Mouse (Mus musculus): Measurements from ENCODE around the gene Tubgcp2. TPM values are rescaled to one million over a fixed set of nuclear protein-coding genes. Genes with fewer than 3 reads are reported as not detected.
A peak's percentile ranks its signal among the peaks of the same experiment; 100 is the strongest.

Tubgcp2 gene
- 10 to 100 TPM; 16.4 TPM for total RNA-seq (2021)
- long read RNA-seq, experiment 1, transcript Tubgcp2-207 (18 exons, 3,060 nt): major isoform, 8 of 16 reads
- long read RNA-seq, experiment 1, partial matches to known transcripts: 6 of 16 reads
- long read RNA-seq, experiment 1, other reads (novel, unspliced or antisense): 1 of 16 reads
- long read RNA-seq, experiment 2, transcript Tubgcp2-207 (18 exons, 3,060 nt): major isoform, 12 of 29 reads
- long read RNA-seq, experiment 2, partial matches to known transcripts: 12 of 29 reads
- long read RNA-seq, experiment 2, other reads (novel, unspliced or antisense): 3 of 29 reads

DNA sequence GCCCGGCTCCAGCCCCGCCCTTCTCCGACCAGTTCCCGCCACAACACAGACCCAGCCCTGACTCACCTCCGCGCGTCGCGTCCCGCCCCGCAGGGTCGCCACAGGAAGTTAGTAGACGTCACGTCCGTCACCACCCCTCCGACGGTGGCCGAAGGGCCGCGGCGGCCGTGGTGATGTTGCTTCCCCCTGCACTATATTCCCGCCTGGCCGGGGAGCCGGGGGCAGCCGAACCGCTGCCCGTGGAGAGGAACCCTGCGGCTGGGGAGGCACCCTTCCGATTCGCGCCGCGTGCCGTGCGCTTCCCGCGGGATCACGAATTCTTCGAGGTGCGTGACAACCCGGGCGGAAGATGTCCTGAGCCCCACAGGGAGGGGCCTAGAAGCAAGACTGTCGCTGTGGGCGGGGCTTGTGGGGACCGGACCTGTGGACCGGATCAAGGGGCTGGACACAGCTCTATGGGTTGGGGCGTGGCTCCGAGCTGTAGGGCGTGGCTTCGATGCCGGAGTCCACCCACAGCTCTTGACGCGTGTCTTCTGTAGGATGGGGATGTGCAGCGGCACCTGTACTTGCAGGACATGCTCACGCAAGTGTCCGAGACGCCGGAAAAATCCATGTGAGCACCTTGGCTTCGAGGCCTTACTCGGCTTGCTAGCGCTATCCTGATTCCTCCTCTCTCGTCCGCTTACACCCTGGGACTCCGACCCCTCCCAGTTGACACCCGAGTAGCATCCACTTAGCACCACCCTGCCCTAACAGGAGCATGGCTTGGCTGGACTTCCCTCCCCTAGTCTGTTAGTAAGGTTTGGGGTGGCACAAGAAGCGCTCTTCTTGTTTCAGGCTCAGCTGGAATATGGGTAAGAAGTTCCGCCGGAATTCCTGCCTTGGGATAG, at the start of gene Tubgcp2, which contains the start of gene Zfp511:
Gene Tubgcp2, minus strand, starts transcription at position 389 of the 890 bp plus-strand sequence.
Gene Zfp511, plus strand, starts transcription at position 111 of the 890 bp plus-strand sequence.
- DNase-seq: peak; percentile 93

DNA sequence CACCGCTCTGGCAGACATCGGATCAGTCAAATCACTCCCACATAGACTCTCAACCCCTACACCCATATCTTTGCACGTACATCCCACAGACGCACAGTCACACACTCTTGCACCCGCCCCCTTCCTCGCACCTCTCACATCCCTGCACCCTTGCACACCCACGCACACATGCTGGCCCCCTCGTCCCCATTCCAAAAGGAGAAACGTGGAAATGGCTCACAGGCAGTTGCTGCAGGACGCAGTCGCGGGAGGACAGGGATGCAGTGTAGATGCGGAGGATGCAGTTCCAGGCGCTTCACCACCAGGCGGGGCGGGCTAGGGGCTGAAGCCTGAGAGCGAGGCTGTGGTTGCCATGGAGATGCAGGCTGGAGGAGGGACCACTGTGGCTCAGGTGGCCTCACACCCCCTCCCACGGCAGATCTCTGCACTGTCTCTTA, 45.8 kb upstream of the Tubgcp2 start, which contains the start of gene Caly:
Gene Caly, minus strand, starts transcription at position 307 of the 437 bp plus-strand sequence.
- no peak for DNase-seq

DNA sequence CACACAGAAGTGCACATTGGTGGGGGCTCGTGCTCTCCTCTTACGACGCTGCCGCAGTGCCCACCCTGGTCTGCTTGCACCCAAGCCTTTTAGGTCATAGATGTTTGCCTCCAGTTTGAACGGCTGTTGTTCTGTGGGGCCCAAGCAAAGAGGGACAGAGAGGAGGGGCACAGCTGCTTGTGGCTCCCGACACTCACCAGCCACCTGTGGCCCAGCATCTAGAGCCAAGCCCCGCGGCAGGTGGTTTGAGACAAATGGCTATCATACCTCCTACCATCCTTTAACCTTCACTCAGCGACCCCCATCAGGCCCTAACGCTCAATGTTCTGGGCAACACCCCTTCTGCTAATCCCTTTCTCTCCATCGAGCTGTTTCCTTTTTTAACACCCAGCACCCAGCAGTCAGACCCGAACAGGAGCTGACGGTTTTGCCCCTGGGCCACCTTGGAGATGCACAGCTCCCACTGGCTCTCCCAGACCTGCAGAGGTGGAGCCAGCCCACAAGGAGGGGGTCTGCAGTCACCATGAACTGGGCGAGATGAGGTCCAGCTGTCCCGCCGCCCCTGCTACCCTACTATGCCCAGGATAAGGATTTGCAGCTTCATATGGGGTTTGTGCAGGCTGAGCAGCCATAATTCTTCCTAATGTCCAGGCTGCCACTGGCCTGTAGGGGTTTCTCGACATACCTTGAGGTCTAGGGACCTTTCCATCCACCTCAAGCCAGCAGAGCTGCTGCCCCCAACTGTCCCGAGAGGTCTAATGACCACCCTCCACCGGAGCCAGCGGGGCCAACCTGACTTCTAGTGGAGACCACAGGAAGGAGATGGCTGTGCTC, 45.2 kb upstream of the Tubgcp2 start:
- DNase-seq: no peak

DNA sequence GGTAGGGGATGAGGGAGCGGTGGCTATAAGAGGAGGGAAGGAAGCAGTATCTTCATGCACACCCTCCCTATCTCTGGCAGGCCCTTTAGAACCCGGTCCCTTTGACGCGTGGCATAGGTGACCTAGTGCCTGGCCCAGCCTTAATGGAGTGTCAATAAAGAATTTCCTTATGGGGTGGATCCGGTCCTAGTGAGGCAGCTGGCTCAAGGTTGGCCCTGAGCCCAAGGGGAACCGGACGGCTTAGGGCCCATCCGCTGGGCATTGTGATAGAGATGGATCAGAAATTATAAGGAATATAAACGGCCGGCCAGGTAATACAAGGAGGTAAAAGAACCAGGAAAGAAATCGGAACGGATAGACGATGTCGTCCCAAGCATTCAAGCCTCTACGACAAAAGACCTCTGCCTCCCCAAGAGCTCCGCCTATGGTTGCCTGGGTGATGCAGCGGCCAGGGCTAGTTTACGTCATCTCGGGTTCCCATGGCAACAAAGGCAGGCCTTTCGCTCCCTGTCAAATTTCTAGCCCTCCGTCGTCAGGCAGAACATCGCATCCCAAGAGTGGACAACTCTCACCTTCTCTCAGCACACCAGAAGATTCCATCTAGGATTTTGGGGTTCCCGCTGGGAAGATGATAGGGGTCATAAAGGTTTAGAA, 44.2 kb upstream of the Tubgcp2 start:
- DNase-seq: no peak

DNA sequence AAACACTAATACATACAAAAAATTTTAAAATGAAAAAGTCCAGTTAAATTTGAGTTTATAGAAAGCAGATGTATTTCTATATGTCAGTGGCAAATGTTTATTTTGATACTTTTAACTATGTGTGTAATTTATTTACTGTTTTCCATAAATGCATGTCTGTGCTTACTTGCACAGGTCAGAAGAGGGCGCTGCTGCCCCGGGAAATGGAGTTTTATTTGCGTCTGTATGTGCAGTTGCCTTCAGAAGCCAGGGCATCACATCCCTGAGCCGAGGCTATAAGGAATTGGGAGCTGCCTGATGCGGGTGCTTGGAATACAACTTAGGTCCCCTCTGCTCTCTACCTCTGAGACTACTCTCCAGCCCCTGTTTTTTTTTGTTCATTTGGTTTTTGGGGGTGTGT, 42.2 kb upstream of the Tubgcp2 start:
- DNase-seq: no peak

DNA sequence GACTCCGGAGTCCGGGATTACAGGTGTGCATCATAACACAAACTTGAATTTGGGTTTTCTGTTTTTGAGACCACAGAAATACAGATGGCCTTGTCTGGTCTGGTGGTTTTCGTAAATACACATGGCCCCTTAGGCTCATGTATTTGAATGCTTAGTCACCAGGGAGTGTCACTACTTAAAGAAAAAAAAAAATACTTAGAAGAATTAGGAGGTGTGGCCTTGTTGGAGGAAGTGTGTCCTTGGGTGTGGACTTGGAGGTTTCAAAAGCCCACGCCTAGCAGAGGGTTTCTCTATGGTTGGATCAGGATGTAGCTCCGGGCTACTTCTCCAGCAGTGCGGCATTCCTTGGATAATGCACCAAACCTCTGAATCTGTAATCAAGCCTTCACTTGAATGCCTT, 41.2 kb upstream of the Tubgcp2 start:
- DNase-seq: no peak

DNA sequence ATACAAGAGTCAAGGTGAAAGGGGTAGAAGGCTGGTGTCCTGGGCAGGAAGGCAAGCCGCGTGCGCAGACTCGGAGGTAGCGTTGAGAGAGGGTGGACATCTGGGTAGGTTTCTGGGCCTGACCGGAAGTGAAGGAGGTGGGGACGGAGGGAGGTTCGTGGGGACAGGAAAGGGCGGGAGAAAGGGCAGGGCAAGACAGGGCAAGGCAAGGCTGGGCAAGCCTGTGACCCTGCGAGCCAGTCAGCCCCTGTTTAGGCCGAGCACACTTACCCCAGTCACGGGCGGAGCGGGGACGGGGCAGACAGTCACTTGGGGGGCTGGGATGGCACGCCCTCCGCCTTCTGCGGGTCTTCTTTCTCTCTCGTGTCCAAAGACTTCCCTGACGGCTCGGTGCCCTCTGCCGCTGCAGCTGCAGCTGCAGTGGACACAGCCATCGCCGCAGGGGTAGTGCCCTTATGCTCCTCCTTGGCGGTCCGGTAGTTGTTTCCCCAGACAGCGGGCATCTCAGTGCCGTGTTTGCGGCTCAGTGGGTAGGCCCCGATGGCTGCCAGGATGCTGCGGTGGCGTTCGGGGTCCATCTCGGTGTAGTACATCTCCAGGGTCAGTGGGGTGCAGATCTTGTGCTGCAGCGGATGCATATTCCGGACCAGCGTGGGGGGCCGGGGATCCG, 33.7 kb upstream of the Tubgcp2 start:
- no peak for DNase-seq

DNA sequence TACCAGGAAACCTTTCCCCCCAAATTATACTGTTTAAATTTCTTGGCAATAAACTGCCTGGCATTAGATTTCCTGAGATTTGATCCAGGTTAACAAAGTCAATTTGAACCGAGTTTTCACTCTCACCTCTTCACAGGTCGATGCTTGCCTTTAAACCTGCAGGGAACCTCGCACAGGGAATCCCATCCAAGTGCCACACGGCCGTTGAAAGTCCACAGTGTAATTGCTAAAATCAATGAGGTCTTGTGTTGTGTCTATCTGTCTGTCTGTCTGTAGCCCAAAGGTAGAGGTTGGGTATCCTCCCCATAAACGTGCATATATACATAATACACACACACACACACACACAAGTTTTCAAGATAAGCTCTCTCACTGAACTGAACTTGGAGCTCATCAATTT, 30.9 kb upstream of the Tubgcp2 start:
- no peak for DNase-seq

DNA sequence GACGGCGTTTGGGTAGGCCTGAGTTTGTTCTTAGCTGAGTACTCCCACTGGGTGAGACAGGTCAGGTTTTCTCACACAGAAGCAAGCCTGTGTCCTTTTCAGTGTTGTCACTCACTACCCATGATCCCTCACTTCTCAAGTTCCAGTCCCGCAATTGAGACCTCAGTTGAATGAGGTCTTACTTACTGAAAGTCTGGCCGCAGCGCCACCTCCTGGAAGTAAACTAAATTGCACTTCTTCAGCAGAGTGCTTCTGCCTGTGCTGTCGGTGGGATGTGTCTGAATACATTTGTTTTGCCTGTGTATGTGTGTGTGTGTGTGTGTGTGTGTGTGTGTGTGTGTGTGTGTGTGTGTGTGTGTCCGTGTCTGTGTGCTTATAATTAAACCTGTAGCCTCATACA, 26.6 kb upstream of the Tubgcp2 start:
- DNase-seq: peak; percentile 26

DNA sequence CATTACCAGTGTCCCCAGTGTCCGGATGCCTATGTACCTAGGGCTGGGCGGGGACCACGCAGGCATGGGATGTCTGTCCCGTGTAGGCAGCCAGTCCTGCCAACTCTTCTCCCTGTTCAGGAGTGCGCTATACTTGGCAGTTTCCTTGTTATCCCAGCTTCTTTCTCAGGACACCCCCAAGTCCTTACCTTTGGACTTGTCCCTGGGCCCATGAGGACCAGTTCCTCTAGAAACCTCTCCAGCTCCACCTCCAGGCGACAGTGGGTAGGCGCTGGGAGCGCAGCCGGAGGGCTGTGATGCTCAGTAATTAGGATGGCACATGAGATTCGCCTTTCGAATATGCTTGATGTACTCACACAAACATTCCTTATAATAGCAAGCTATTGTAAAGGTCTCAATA, 25.8 kb upstream of the Tubgcp2 start:
- DNase-seq: no peak

DNA sequence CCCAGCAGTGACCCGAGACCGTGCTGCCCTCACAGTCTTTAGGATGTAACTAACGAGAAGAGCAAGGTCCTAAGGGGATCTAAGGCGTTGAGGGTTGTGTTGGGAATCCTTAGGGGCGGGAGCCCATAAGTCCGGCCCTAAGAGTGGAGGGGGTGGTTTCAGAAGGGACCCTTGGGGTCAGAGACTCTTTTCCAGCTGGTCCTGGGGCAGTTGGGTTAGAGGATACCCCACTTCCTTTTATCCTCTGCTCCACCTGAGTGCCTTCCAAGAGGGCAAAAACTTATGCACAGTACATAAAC, 25.3 kb upstream of the Tubgcp2 start:
- no peak for DNase-seq

DNA sequence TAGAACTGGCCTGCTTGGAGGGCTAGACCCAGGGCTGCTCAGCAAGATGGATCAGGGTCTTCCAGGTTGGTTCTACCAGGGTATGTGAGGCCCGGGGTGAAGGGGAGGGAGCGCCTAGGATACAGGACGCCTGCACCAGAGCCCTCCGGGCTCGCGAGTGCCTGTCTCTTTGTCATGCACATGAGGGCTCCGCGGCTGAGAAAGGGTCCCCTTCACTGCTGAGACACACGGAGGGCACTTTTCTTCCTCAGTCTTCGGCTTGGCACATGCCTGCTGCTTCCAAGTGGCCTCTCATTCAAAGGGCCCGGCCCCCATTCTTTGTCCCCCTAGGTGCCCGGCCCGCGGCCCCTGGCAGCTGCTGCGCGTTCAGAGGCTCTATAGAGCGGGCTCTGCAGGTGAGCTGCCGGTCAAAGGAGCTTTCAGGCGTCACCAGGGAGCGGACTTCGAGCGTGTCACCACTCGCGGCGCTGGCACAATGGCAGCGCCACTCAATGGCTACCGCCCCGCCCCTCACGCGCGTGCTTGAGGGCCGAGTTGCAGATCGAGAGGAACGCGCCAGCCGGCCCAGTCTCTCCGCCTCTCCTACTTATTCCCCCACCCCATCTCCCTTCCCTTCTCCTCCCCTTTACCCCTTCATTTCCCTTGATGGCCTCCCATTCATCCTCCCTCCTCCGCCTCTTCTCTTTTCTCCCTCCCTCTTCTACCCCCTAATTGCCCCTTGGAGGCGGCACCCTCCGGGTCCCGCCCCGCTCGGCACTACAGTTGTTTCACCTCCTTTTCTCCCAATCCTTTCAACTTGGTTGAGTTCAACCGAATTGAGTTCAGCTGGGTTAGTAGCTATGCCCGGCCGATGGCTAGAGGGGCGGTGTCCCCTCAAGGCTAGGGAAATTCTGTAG, 24.7 kb upstream of the Tubgcp2 start:
- no peak for DNase-seq

DNA sequence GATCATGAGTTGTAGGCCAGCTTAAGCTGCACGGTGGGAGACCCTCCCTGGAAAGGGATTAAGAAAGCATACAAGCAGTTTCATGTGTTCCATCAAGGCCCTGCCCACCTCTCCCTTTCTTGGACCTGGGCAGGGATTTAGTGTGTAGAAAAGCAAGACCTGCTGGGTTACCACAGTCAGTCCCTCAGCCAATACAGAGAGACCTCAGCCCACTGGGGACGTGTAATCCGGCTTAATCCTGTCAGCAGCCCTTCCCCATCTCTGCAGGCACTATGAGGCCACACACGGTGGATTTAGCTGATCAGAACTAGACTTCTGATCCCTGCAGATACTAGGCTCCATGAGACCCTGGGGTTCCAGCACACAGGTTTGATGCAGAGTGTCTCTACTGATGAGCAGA, 23.1 kb upstream of the Tubgcp2 start:
- no peak for DNase-seq

DNA sequence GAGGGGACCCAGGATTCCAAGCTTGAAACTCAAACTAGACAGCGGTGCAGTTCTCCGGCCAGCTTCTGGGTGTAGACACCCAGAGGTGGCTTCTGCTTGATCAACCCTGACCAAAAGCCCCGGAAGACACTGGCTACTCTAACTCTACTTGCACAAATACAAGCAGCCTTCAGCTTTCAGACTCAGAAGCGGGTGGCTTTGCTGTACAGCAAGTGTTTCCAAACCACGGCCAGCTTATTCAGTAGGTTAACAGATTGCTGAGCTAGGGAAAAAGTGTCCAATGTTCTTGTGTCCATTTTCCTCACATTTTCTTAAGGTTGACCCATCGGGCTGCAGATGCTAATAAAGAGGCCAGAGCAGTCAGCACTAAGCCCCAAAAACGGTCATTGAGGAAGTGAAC, 22.1 kb upstream of the Tubgcp2 start:
- DNase-seq: no peak

DNA sequence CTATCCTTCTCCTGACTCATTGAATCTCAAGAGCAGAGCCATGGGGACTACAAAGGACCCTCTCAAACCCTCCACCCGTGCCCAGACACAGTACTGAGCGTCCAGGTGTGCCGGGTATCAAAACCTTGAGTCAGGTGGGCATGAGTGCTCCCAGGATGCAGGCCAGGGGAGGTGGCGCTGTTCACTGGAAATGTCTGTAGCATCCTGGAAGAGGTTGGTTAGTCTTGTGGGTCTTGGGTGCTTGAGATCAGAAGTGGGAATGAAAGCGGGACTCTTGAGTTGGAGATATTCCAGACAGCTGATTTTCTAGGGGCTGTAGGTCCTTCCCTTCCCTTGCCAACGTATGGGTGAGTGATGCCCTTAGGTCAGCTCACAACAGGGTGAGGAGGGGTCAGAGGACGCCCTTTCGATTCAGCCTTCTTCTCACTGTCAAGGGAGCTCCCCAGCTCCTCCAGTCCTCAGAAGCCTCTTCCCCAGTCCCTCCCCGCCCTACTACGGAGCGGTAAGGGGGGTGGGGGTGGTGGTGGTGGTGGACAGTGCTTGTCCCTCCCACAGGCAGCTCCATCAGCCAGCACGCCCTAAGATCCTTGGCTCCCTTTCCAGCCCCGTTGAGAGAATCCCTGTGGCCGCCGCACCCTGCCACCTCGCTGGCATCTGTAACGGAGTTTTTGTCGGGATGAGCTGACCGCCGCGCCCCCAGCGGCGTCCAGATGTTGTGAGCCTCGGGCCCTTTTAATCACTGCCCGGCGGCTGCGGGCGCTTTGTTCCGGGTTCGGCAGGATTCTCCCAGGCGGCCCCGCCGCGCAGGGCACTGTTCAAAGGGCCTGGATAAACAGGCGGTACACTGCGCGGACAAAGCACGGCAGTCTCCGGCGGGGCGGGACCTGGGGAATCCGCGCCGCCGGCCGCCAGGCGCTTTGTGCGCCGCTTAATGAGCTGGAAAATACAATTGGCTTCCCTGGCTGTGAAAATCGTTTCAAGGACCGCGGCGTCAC, 21.2 kb upstream of the Tubgcp2 start:
- no peak for DNase-seq

DNA sequence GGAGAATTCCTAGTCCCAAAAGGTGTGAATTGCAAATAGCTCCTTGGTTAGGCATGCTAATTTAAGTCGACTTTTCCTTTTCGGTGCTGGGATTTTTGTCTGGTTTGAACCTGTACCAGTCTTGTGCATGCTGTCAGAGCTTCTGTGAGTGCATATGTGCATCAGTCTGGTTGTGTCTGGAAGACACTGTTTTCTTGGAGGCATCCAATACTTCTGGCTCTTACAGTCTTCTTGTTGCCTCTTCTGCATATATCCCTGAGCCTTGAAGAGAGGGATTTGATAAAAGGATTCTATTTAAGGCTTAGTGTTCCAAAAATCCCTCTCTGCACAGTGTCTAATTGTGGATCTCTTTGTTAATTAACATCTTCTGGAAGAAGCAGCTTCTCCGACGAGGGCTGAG, 17.7 kb upstream of the Tubgcp2 start:
- DNase-seq: no peak

DNA sequence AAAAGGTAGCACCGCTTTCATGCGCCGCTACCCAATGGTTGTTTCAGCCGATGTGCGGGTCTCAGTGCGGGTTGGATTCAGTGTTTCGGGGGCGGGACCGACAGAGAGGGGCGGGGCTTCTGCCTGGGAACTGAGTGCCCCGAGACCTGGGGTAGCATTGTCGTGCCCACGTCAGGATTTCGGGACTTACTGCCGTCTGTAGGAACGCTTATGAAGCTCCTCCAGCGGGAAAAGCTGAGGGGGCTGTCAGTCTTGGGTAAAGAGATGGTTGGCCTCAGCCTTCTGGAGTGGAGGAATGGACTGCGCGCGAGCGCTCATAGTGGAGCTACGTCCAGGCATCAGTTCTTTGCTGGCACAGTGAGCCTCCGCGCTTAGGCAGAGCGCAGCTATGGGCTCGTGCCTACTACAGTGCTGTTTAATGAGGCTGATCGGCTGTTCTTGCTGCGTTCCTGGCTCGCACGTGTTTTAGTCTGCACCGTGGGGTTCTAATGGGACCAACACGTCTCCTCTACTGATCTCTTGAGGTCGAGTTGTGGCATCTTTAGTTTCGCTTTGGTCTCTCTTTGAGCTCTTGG, 12.7 kb upstream of the Tubgcp2 start:
- DNase-seq: no peak

DNA sequence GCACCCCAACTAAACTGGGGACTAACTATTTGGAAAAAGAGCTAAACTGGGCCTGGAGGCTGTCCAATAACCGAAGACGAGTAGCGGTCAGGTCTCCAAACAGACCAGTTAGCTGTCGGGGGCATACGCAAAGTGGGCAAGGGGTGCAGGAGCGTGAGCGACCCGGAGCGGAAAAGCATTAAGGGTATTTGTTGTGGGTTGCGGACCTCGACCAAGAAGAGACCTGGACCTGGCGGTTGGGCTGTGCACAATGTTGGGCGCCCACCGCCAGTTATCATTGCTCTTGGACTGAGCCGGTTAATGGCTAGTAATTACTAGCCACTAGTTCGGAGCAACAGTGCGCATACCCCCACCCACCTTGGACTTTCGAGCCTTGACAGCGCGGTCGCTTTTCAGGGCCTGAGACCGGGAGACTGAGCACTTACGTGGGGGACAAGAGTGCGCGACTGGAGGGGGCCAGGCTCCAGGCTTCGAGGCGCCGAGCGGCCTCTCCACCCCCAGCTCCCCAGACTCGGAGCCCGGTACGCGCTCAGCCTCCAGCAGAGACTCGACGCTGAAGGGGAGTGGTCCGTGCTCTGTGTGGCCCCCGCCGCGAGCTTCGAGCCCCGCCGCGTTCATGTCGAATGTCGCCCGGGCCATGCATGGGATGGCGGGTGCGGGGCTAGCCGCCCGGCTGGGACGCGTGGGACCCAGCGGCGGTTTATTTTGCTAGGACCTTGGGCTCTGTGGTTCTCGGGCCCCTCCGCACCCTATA, 12.1 kb upstream of the Tubgcp2 start, which contains the start of gene Msx3:
Gene Msx3, minus strand, starts transcription at position 729 of the 754 bp plus-strand sequence.
- DNase-seq: no peak
